ENCODE assay signal across 18 mouse cellular contexts in genomic region chr6:71471830-71472520, GRCm38 (mm10).
"Had no signal": no experiment of that assay in that cellular context is flagged by ENCODE, and none has a peak within 500 bp of the region (broad histone marks: within the 10 kb centered on the region; RNA-seq: fewer than 3 reads in every experiment).

No protein-coding gene starts in this region.

- ATAC-seq: liver, postnatal 0 days; lung, postnatal 0 days; midbrain, embryonic 13.5 days; midbrain, embryonic 15.5 days had no signal

- H3K9ac ChIP-seq: liver, embryonic 13.5 days; liver, embryonic 15.5 days; liver, postnatal 0 days; lung, embryonic 15.5 days; midbrain, embryonic 13.5 days; midbrain, embryonic 15.5 days; neural tube, embryonic 13.5 days had no signal

- H3K4me1 ChIP-seq: liver, embryonic 15.5 days; lung, embryonic 15.5 days; midbrain, embryonic 13.5 days; midbrain, embryonic 15.5 days; neural tube, embryonic 13.5 days had no signal

- H3K36me3 ChIP-seq: liver, embryonic 13.5 days; liver, embryonic 15.5 days; lung, embryonic 15.5 days; midbrain, embryonic 13.5 days; midbrain, embryonic 15.5 days; neural tube, embryonic 13.5 days had no signal

- H3K27ac ChIP-seq: liver, embryonic 13.5 days; liver, embryonic 15.5 days; lung, embryonic 15.5 days; macrophage; midbrain, embryonic 13.5 days; midbrain, embryonic 15.5 days; neural tube, embryonic 13.5 days had no signal

- H3K4me3 ChIP-seq: liver, embryonic 13.5 days; liver, embryonic 15.5 days; lung, embryonic 15.5 days; megakaryocyte, embryonic 14.5 days; midbrain, embryonic 13.5 days; midbrain, embryonic 15.5 days; neural tube, embryonic 13.5 days had no signal

- DNase-seq: liver, embryonic 13.5 days; liver, postnatal 0 days; lung, adult 2 months; lung, postnatal 14 days; lung, postnatal 36 days; right cerebral cortex, postnatal 14 days; thymus, adult 18-20 months; thymus, postnatal 14 days; thymus, postnatal 36 days had no signal

- H3K27me3 ChIP-seq: liver, embryonic 13.5 days; liver, embryonic 15.5 days; lung, embryonic 15.5 days; megakaryocyte, embryonic 14.5 days; midbrain, embryonic 13.5 days; midbrain, embryonic 15.5 days; neural tube, embryonic 13.5 days had no signal

- H3K4me2 ChIP-seq: liver, embryonic 13.5 days; liver, embryonic 15.5 days; lung, embryonic 15.5 days; midbrain, embryonic 11.5 days; midbrain, embryonic 13.5 days; midbrain, embryonic 15.5 days; neural tube, embryonic 13.5 days had no signal

- H3K9me3 ChIP-seq: liver, embryonic 13.5 days; liver, embryonic 15.5 days; lung, embryonic 15.5 days; midbrain, embryonic 13.5 days; midbrain, embryonic 15.5 days; neural tube, embryonic 13.5 days had no signal
